ENCODE assay signal across 9 mouse cellular contexts in the genomic region with DNA sequence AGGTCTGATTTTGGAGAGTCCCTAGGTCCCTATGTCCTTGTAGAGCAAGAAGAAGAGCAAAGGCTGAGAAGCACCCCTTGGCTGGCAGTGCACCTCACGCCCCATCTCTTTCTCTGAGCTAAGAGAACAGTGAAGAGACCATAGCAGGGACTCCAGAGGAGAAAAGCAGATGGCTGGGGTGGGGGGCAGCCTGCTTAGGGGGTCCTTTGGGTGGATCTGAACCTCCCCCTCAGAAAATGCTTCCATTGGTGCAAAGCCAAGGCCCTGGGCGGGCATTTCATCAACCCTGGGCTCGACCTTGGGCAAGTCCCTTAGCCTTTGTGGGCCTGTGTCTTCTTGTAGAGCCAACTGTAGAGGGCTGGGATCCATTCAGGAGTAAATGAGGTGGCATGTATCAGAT. TPM values are rescaled to one million over a fixed set of nuclear protein-coding genes. Genes with fewer than 3 reads are reported as not detected.
DNase-seq lines count a peak whose midpoint lies in the region; ATAC-seq lines count a peak whose summit lies in the region.
"Had no signal": no experiment of that assay in that cellular context is flagged by ENCODE, and none has a peak within 500 bp of the region (broad histone marks: within the 10 kb centered on the region; RNA-seq: fewer than 3 reads in every experiment).

No protein-coding gene starts in this region.

- peaks cover 12% of the 10 kb centered on the region for H3K4me1 ChIP-seq in heart, embryonic 16.5 days (ENCODE audit: control insufficient read depth, insufficient read depth, low read length)
- peaks cover 51% of the 10 kb centered on the region for H3K4me1 ChIP-seq in forebrain, embryonic 13.5 days
- H3K4me1 ChIP-seq in midbrain, embryonic 12.5 days, result peaks cover 34% of the 10 kb centered on the region

- peak overlapping the region; percentile 70 for H3K4me3 ChIP-seq in heart, embryonic 16.5 days (ENCODE audit: low read length)
- H3K4me3 ChIP-seq in forebrain, embryonic 13.5 days, result peak overlapping the region; percentile 72
- H3K4me3 ChIP-seq in midbrain, embryonic 12.5 days, result peak overlapping the region; percentile 56; the same call in 1 of the 2 replicates

- 82% methylated on average over 3 of the region's 3 CpGs for WGBS in heart, embryonic 16.5 days
- WGBS in forebrain, embryonic 13.5 days, result 90% methylated on average over 3 of the region's 3 CpGs
- 80% methylated on average over 3 of the region's 3 CpGs for WGBS in midbrain, embryonic 12.5 days

- H3K9ac ChIP-seq in heart, embryonic 16.5 days (ENCODE audit: low read length), result peak overlapping the region; percentile 82
- no peak overlapping the region; the same call in 1 of the 2 replicates for H3K9ac ChIP-seq in forebrain, embryonic 13.5 days
- H3K9ac ChIP-seq in midbrain, embryonic 12.5 days (replicated peaks), result peak overlapping the region; percentile 70; the same call in 1 of the 2 replicates

- H3K9me3 ChIP-seq in heart, embryonic 16.5 days (replicated peaks; ENCODE audit: control insufficient read depth, low read length), result no peaks in the 10 kb centered on the region
- no peaks in the 10 kb centered on the region for H3K9me3 ChIP-seq in forebrain, embryonic 13.5 days (replicated peaks)
- no peaks in the 10 kb centered on the region for H3K9me3 ChIP-seq in midbrain, embryonic 12.5 days

- peaks cover 15% of the 10 kb centered on the region; the same call in 1 of the 2 replicates for H3K36me3 ChIP-seq in heart, embryonic 16.5 days (ENCODE audit: control insufficient read depth, insufficient read depth)
- peaks cover 22% of the 10 kb centered on the region for H3K36me3 ChIP-seq in forebrain, embryonic 13.5 days (ENCODE audit: poor library complexity, severe bottlenecking)
- peaks cover 25% of the 10 kb centered on the region; the same call in 1 of the 2 replicates for H3K36me3 ChIP-seq in midbrain, embryonic 12.5 days

- ATAC-seq in heart, embryonic 16.5 days (replicated peaks; ENCODE audit: extremely low read depth, insufficient read depth, low FRiP score), result no peak
- ATAC-seq in forebrain, embryonic 13.5 days, result no peak
- no peak for ATAC-seq in midbrain, embryonic 12.5 days (ENCODE audit: low FRiP score, low read depth)

- peak overlapping the region; percentile 90 for H3K27ac ChIP-seq in heart, embryonic 16.5 days (ENCODE audit: low read length)
- H3K27ac ChIP-seq in forebrain, embryonic 13.5 days, result no peak overlapping the region
- H3K27ac ChIP-seq in midbrain, embryonic 12.5 days (replicated peaks), result no peak overlapping the region

- peak; percentile 63 for DNase-seq in cerebellum, adult 11-12 months
- DNase-seq in cerebellum, adult 11 months, result no peak
- no peak for DNase-seq in heart, adult 18-20 months
- DNase-seq in kidney, postnatal 14 days, result no peak
- no peak for DNase-seq in ovary, postnatal 14 days (ENCODE audit: low spot score)

- H3K4me2 ChIP-seq in heart, embryonic 16.5 days (ENCODE audit: low read depth, low read length), result peak overlapping the region; percentile 82
- H3K4me2 ChIP-seq in forebrain, embryonic 13.5 days, result peak overlapping the region; percentile 97
- peak overlapping the region; percentile 93 for H3K4me2 ChIP-seq in midbrain, embryonic 12.5 days (replicated peaks)

- 0 out of 2 replicates have a peak, but pooled peaks cover 2% of the 10 kb centered on the region for H3K27me3 ChIP-seq in heart, embryonic 16.5 days (ENCODE audit: control insufficient read depth, insufficient read depth, low read length)
- no peaks in the 10 kb centered on the region for H3K27me3 ChIP-seq in forebrain, embryonic 13.5 days
- peaks cover 10% of the 10 kb centered on the region; the same call in 1 of the 2 replicates for H3K27me3 ChIP-seq in midbrain, embryonic 12.5 days

RNA-seq across cellular contexts. Expression of a gene that starts 11.1 kb away (rescaled TPM):
- 16.5 and 17.3 TPM in 2 replicates for polyA plus RNA-seq in heart, embryonic 16.5 days (2015; fragmentation: Nextera tagmentation; extraction: Ambion mirVana)
- total RNA-seq in heart, adult 18-20 months (2021), result 10 to 100 TPM; 15.8 to 21.0 TPM
- 22.3 and 30.5 TPM in 2 replicates for polyA plus RNA-seq in forebrain, embryonic 13.5 days (2015; fragmentation: Nextera tagmentation; extraction: Ambion mirVana)
- 21.0 and 26.3 TPM in 2 replicates for polyA plus RNA-seq in midbrain, embryonic 12.5 days (2016; fragmentation: Nextera tagmentation; extraction: Ambion mirVana)

RNA-seq across cellular contexts. Expression of a gene that starts 27.8 kb away (rescaled TPM):
- polyA plus RNA-seq in heart, embryonic 16.5 days (2015; fragmentation: Nextera tagmentation; extraction: Ambion mirVana), result 374 and 395 TPM in 2 replicates
- total RNA-seq in heart, adult 18-20 months (2021), result 100 to 1,000 TPM; 144 to 150 TPM
- polyA plus RNA-seq in forebrain, embryonic 13.5 days (2015; fragmentation: Nextera tagmentation; extraction: Ambion mirVana), result 76.9 and 103 TPM in 2 replicates
- 75.2 and 77.7 TPM in 2 replicates for polyA plus RNA-seq in midbrain, embryonic 12.5 days (2016; fragmentation: Nextera tagmentation; extraction: Ambion mirVana)
- total RNA-seq: granulocyte monocyte progenitor cell, adult 5-6 weeks had no signal
